Mouse (Mus musculus): ENCODE results near the gene Klhl4. TPM values are rescaled to one million over a fixed set of nuclear protein-coding genes. Genes with fewer than 3 reads are reported as not detected.

The Klhl4 gene
- polyA plus RNA-seq (2012; ENCODE audit: insufficient read depth, low replicate concordance): not detected in 2 replicates

- H3K27me3 ChIP-seq (replicated peaks): no peaks in the 10 kb centered on the region
- H3K4me3 ChIP-seq (replicated peaks): peak within 1 kb of the TSS; percentile 80
- no peaks in the 10 kb centered on the region for H3K9me3 ChIP-seq
These were observed at the start of gene Klhl4 for GRCm38 (mm10) chrX:114473782-114474731. Klhl4 (plus strand) TSS chrX:114474333.

GRCm38 (mm10) chrX:114484153-114484552 lies 10.0 kb downstream of the Klhl4 start:
- Histone ChIP-seq H3K27me3 (replicated peaks) (no peaks in the 10 kb centered on the region), H3K36me3 (replicated peaks; ENCODE audit: low read length) (no peaks in the 10 kb centered on the region), H3K4me3 (replicated peaks) (no peak overlapping the region), H3K9me3 (no peaks in the 10 kb centered on the region), H3K4me1 (no peaks in the 10 kb centered on the region)
- TF ChIP-seq FLI1 (IDR thresholded peaks at IDR 0.05; ENCODE audit: low read length) (no peak), GATA1 (IDR thresholded peaks at IDR 0.05; ENCODE audit: borderline replicate concordance, low read length) (no peak)

More at GRCm38 (mm10) chrX:114473782-114474731, at the start of gene Klhl4:
- Histone ChIP-seq H3K4me1 (no peaks in the 10 kb centered on the region), H3K36me3 (replicated peaks; ENCODE audit: low read length) (no peaks in the 10 kb centered on the region)
- TF ChIP-seq FLI1 (IDR thresholded peaks at IDR 0.05; ENCODE audit: low read length) (no peak), GATA1 (IDR thresholded peaks at IDR 0.05; ENCODE audit: borderline replicate concordance, low read length) (no peak)

GRCm38 (mm10) chrX:114486691-114487090 lies 12.6 kb downstream of the Klhl4 start:
- no peaks in the 10 kb centered on the region for H3K9me3 ChIP-seq
- H3K27me3 ChIP-seq (replicated peaks): no peaks in the 10 kb centered on the region
- no peaks in the 10 kb centered on the region for H3K36me3 ChIP-seq (replicated peaks; ENCODE audit: low read length)
- H3K4me1 ChIP-seq: no peaks in the 10 kb centered on the region
- no peak overlapping the region for H3K4me3 ChIP-seq (replicated peaks)
- TF ChIP-seq GATA1 (IDR thresholded peaks at IDR 0.05; ENCODE audit: borderline replicate concordance, low read length) (no peak), FLI1 (IDR thresholded peaks at IDR 0.05; ENCODE audit: low read length) (no peak)

DNA sequence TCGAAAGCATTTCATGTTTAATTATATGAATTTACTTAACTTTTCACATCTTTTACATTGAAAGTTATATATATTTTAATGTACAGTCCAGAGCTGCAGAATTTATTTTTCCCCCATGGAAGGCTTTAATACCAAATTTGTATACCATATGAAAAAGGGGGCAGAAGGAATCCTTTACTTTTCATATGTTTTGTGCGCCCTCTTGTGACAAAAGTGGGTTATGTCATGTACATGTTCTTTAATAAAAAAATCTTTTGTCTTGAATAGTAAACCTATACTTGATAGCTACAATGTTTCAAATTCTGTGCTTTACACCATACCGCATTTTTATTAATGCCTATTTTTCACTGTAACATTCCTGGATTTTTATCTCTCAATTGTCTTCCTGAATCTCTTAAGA lies 84.0 kb downstream of the Klhl4 start:
- TF ChIP-seq FLI1 (IDR thresholded peaks at IDR 0.05; ENCODE audit: low read length): no peak
- Histone ChIP-seq H3K4me3 (replicated peaks) (no peak overlapping the region), H3K27me3 (replicated peaks) (no peaks in the 10 kb centered on the region), H3K36me3 (replicated peaks; ENCODE audit: low read length) (no peaks in the 10 kb centered on the region), H3K4me1 (no peaks in the 10 kb centered on the region), H3K9me3 (no peaks in the 10 kb centered on the region)

- Histone ChIP-seq H3K36me3 (replicated peaks; ENCODE audit: low read length) (no peaks in the 10 kb centered on the region), H3K4me1 (no peaks in the 10 kb centered on the region), H3K27me3 (replicated peaks) (no peaks in the 10 kb centered on the region), H3K4me3 (replicated peaks) (no peak overlapping the region), H3K9me3 (no peaks in the 10 kb centered on the region)
- TF ChIP-seq GATA1 (IDR thresholded peaks at IDR 0.05; ENCODE audit: borderline replicate concordance, low read length): no peak
- TF ChIP-seq FLI1 (IDR thresholded peaks at IDR 0.05; ENCODE audit: low read length): no peak
These were observed 108.2 kb downstream of the Klhl4 start for GRCm38 (mm10) chrX:114582311-114582710.
